Mouse (Mus musculus) 3134 (cell line): ENCODE results near the gene Pgc.
A peak's percentile ranks its signal among the peaks of the same experiment; 100 is the strongest.

ENCODE experiments used
- DNase-seq: peaks from one replicate; pipeline ENCODE4 v3.0.0-alpha.2; 2011; ENCODE audit warnings: low spot score; ENCODE audit not compliant: insufficient read length; ENCODE audit errors: extremely low read depth

Pgc gene

DNA sequence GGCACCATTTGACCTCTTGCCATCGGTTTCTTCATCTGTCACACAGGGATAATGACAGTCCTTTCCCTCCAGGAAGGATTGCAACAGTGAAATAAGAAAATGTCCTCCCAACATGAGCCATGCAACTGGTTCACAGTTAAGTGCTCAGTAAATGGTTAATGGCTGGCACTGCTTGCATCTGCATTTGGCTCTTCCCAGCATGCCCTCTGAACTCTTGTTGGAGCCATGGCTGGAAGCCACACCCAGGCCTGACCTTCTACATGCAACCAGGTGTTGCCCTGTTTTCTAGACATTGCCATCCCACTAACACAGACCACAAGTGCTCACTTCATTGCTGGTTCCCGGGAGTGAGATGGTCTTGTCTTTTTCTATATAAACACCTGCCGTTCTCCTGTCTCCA, 18.7 kb upstream of the Pgc start:
- no peak for DNase-seq

DNA sequence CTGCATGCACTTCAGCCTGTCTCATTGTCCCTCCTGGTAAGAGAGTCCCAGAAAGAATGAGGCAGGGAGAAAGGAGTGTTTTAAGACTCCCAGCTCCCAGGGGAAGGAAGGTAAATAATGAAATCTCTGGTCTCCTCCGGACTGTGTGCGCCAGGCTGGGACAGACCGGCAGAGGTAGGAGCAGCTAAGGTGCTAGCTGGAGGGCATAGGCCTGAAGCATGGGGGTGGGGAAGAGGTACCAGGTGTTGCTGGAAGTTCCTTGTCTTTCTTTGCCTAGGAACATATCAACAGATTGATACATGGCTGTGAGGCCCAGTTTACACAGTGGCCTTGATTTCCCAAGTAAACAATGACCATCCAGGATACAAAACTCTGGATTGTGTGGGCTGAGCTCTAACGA, 17.7 kb upstream of the Pgc start:
- DNase-seq: no peak

DNA sequence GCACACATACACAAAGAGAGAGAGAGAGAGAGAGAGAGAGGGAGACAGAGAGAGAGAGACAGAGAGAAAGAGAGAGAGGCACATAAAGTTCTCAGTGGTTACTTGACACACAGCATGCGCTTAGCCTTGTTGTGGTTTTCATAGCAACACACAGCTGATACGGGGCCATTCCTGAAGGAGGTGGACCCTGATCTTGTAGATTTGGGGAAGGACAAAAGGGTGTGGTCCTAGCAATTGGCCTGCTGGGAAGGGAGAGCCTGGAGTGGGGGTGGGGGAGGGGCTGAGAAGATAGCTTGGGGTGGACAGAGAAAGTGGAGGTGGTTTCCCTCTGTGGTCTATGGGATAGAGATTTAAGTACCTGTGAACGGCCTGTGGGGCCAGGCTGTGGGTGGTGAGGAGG, 16.6 kb upstream of the Pgc start:
- no peak for DNase-seq

DNA sequence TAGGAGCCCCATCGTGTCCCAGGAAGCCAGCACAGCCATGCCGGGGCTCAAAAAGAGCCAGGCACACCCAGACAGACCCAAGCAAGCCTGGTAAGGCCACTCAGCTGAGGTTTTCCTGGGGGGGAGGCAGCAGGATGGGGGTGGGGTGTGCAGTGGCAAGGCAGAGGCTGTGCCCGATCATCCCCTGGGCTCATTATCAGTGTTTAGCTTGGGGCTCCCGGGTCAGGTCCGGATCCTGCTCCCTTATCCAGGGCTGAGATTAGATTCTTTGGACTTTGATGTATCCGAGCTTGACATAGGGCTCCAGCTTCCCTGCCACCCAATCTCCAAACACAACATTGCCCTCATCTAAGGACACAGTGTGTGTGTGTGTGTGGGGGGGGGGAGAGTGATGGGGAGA, 14.8 kb upstream of the Pgc start:
- no peak for DNase-seq

DNA sequence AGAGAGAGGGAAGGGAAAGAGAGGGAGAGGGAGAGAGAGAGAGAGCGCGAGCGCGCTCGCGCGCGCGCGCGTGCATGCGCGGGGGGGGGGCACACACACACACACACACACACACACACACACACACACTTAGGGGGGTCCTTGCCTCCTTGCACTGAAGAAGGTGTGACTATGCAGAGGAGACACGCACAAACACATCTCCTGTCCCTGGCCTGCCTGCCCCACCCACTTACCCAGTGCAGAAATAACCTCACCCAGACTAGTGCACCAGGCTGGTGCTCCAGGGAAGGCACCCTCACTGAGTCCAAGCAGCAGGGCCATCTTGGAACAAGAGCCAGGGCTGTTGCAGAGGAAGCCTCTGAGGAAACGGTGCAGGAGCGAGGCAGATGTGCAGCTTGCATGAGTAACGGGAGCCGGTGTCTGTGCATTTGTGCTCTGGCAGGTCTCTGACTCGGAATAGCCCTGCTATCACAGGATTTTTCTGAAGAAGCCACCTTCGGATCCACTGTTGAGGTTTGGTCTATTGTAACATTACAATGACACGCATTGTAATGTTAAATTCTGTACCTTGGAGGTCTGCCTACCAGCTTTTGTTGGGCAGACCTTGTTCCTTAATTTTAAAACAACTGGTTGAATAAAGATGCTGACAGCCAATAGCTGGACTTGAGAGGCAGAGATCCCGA, 13.6 kb upstream of the Pgc start:
- no peak for DNase-seq

DNA sequence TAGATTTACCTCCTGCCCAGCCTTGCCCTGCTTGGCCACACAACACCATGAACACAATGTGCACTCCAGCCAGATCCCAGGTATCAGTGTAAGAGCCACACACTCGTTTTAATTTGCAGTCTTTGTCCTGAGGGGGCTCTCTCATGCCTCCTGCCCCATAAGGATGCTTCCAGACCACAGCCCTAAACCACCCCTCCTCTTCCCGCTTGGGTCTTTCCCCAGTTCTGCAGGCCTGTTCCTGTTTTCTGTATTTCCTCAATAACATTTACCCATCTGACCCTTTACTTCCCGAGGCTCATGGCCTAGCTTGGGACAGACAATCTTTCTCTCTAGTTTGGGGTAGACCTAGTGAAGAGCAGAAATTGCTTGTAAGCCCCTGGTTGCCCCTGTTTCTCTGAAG, 11.6 kb upstream of the Pgc start:
- DNase-seq: no peak

DNA sequence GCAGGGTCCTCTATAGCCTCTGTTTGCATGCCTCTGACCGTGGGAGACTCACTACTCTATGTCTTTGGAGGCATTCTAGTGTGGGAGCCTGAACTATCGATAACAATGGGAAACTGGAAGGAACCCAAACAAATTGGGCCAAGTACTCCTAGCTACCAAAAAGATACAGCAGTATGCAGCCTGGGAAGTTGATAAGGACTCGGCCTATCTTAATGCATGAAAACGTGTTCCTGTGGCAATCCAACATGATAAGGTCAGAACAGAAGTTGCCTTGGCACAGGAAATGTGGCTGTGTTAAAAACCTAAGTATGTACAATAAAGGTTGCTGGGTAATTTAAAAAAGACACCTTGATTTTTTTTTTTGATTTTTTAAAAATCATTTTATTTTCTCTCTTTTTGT, 5.5 kb upstream of the Pgc start:
- DNase-seq: no peak

DNA sequence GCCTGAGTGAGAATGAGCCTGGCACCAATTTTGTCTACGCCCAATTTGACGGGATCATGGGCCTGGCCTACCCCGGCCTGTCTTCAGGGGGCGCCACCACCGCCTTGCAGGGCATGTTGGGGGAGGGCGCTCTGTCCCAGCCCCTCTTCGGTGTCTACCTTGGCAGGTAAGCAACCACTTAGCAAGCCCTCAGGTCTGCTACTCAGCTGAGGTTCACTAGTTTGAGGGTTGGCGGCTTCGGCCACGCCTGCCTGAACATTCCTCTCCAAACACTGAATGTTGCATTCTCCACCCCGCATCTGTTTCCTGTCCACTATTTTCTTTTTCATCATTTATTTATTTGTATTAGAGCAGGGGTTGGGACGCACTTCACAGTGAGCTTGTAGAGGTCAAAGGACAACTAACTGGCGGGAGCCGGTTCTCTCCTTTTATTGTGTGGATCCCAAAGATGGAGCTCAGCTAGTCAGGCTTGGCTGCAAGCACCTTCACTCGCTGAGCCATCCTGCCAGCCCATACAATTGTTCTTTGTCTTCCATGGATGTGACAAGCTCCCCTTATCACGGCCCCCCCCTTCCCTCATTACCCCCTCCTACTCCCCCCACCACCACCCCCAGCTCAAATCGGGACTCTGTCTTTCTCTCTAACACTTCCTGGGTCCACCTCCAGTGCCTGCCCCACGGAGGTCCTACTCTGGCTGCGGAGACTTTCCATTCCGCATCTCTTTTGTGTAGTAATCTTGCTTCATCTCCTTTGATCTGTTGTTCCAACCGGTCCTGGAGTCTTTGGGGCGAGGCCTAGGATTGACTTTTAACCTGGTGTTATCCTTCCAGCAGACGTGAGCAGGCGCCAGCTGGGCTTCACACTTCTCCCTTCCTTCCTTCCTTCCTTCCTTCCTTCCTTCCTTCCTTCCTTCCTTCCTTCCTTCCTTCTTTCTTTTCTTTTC, 4.3 kb downstream of the Pgc start:
- no peak for DNase-seq

DNA sequence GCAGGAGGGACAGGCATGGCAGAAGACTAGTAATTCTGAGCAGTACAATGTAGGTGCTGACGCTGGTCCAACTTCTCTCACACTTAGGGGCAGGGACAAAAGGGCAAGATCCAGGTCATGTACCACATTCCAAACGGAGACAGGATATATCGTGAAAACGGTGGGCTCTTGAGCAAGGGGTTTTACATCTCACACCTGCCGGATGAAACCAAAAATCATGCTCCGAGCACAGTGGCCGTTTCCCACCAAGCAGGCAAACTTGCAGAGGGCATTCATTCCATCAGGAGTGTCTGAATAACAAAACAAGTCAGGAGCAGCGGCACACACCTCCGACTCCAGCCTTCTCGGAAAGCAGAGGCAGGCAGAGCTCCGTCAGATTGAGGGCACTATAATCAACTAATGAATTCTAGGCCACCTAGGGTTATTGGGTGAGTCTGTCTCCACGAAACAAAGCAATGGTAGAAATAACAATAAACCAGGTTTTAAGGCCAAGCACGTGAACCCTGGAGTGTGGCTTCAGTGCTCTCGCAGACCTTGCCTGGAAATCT, 9.0 kb downstream of the Pgc start:
- no peak for DNase-seq

DNA sequence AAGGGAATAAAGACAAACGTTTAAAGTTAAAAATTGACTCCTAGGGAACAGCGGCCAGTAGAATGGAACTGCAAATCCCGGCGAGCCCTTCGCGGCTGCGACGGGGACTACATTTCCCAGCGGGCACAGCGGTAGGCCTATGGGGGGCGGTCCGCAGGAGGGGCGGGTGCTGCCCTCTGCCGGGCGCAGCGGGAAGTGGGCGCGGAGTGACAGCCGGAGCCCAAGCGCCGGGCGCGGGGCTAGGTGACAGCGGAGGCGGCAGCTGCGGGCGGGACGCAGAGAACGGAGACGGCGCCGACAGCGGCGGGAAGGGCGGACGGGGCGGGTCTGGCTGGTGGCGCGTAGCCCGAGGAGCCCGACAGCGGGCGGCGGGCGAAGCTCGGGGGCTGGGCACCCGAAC, 10.2 kb downstream of the Pgc start, which contains the start of gene Tfeb:
TSS of gene Tfeb (plus strand) at position 175 of the 400 bp plus-strand sequence.
- DNase-seq: peak; percentile 91

DNA sequence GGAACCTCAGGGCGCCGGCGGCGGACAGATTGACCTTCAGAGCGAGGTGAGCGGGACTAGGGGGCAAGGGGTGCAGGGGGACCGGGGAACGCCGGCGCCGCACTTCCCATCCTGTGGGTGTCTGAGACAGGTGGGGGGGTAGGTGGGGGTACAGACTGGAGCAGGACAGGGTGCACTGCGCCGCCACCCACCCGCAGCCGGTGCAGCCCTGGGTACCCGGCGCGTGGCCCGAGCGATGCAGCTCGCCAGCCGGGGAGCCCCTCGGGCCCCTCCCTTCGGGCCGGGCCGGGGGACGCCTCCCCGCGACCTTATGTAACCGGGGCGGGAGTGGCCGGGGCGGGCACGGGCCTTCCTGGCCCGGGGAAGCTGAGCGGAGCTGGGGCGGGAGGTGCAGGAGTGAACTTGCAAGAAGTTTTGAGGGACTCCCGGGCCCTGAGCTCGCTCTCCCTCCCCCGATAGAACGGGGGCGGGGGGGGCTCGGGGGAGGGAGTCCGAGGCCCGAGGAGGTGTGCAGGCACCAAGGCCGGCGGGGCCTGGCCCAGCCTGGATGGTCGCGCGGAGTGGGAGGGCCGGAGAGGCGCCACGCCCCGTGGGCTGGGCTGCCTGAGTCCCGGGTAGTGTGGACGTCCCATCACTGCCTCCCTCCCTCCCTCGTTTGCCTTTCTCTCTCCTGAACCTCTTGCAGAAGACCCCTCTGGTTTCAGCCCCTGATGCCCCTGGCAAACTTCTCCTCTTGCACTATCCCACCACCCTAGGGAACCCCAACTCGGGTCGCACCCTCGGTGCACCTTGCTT, 10.8 kb downstream of the Pgc start:
- peak; percentile 95 for DNase-seq

DNA sequence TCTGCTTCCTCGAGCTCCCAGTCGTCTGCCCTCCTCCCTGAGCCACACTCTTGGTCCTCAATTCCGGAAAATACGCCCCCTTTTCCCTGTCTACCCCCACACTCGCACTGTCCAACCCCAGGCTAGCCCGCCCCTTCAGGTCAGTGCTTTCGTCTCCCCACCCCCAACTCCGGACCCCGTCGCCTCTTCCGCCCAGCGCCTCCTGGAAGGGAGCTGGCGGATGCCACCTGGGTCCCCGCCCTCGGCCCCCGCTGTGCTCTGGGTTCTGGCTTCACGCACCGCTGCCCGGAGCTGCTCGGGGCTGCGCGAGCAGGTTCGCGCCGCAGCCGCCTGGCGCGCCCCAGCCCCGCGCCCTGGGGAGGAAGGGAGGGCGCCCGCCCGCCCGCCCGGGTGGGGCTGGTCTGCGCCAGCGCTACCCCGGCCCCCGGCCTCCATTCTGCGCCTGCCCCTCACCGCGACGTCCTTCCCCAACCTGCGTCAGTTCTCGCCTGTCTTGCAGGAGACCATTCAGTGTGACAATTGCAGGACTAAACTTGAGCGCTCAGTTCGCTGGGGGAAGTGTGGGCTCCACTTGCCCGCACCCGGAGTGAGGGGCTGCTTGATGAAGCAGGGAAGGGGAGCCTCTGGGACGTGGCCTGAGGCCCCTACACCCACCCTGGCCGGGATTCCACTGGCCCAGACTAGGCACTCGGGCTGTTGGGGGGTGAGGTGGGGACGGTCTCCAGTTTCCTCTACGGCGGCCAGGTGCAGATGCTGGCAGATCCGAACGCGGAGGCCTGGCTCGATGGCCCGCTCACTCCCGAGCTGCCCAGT, 11.6 kb downstream of the Pgc start:
- DNase-seq: no peak

DNA sequence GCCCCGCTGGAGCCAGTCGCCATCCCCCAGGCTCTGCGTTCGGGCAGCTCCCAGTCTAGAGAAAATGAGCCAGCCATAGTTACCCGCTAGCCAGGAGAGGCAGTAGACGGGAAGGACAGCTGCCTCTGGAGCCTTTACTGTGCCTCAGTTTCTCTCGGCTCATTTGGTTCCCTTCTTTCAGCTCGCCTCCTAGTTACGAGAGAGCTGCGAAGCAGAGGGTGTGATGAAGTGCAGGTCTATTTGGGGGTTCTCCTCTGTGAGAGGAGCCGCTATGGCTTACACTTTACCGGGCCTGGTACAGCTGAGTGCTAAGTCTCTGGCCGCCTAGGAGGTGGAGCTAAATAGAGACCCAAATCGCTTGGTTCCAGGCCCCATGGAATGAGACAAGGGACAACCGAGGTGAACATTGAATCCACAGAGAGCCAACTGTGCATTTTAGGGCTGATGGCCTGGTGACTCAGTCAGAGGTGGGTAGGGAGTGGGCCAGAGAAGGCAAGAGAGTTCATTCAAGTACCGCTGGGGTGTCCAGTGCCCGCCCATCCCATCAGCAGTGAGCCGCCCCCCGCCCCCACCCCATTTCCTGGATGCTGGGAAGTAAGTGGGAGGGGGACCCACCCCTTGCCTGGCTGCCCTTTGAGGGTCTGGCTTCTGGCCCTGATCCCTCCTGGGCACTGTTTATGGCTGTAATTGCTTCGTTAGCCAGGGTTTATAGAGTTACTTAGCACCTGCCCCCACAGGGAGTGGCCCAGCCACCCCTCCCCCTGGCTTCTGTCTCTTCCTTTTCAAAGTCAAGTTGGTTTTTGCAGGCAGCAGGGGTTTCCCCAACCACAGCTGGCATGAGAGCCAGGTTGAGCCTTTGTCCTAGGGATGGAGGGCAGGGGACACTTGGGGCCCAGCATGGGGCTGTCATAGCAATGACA, 12.5 kb downstream of the Pgc start:
- DNase-seq: peak; percentile 49

DNA sequence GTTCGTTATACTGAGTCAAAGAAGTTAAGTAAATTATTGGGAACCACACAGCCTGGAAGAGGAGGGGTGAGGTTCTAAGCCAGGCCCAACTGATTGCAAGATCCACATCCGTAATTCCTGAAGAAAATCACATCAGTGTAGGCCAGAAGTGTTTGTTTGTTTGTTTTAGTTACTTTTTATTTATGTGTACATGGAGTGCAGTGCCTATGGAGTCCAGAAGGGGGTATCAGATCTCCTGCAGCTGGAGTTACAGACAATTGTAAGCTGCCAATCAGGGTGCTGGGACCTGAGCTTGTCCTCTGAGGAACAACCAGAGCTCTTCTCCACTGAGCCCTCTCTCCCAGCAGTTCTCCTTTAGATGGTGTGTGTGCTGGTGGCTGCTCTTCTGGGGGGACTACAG, 13.5 kb downstream of the Pgc start:
- no peak for DNase-seq

DNA sequence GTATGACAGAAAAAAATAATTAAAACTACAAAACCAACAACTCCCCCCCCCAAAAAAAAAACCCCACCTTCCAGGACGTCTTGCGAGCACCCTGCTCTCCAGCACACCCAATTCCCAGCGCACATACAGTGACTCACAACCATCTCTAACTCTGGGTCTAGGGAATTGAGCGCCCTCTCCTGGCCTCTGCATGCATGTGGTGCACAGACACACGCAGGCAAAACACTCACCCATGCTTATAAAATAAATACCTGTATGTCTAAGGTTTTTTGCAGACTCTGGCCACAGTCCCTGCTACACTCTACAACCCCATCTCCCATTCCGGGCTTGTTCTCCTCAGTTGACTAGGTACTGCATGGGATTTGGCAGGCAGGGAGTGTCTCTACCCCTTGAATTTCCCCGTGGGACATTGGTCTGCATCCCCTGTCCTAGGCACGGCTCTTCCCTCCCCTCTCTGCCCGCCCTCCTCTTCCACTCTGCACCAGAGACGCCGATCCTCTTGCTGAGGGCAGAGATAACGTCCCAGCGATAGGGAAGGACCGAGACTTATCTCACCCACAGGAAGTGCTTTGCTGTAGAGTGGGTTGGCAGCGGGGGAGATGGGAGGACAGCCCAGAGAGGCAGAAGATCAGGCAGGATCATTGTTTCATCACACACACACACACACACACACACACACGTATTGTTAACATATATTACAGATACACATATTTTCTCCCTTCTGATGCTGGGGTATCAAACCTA, 16.5 kb downstream of the Pgc start:
- DNase-seq: no peak

DNA sequence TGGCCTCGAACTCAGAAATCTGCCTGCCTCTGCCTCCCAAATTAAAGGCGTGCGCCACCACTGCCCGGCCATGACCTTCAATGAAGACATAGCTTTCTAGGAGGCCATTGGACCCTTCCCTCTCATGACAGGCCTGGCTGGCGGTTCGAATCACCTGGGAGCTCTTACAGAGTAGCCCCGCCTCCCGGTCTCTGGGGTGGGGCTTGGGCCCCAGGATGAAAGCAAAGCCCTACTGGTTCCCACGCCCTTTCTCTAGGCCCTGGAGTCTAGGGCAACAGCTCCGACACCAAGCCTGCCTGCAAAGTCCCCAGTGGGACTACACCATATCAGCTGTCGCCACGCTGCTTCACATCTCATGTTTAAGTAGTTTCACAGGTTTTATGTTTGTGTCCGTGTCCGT, 17.4 kb downstream of the Pgc start:
- no peak for DNase-seq

DNA sequence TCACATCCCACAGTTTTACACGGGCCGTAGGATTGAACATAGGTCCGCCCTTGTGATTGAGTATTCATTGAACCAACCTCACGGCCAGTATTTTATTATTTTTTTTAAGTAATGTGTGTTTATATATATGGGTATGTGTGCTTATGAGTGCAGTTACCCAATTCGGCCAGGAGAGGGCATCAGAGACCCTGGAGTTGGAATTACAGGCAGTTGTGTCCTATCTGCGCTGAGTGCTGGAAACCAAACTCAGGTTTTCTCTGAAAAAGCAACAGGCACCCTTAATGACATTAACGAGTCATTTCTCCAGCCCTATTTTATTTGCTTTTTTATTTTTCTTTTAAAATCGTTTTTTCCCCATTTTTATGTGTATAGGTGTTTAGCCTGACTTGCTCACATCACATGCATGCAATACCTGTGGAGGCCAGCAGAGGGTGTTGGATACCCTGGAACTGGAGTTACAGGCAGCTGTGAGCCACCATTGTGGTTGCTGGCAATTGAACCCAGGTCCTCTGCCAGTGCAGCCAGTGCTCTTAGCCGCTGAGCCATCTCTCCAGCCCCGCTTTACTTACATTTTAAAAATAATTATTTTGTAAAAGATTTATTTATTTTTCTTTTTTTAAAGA, 18.2 kb downstream of the Pgc start:
- DNase-seq: no peak
